Mouse (Mus musculus) spleen, adult 18-20 months (tissue): ENCODE data around the gene Tmem19.
A peak's percentile ranks its signal among the peaks of the same experiment; 100 is the strongest.

Experiments used
- DNase-seq, 2 experiments: peaks; one replicate each; pipeline ENCODE4 v3.0.0; 2022; ENCODE audit warnings: mixed read lengths in 2 of 2

Gene Tmem19

GRCm38 (mm10) chr10:115361840-115362622, at the start of gene Tmem19:
Gene Tmem19, minus strand, starts transcription at chr10:115362501.
- DNase-seq: peak; percentile 91 to 93

DNA sequence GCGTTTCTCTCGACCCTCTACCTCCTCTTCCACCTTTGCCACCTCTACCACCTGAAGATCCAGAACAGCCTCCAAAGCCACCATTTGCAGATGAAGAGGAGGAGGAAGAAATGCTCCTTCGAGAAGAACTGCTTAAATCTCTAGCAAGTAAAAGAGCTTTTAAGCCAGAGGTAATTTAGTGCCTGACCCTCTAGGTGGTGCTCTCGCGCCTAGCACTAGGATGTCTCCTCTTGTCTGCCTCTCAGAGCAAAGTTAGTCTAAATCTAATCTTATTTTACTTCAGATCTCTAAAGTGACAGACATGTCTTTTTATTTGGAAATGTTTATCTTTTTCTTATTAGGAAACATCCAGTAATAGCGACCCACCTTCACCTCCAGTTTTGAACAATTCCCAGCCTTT, 44.1 kb upstream of the Tmem19 start:
- peak; percentile 12 to 59 for DNase-seq

- no peak for DNase-seq
Measured at GRCm38 (mm10) chr10:115391896-115392295, 29.6 kb upstream of the Tmem19 start.

DNA sequence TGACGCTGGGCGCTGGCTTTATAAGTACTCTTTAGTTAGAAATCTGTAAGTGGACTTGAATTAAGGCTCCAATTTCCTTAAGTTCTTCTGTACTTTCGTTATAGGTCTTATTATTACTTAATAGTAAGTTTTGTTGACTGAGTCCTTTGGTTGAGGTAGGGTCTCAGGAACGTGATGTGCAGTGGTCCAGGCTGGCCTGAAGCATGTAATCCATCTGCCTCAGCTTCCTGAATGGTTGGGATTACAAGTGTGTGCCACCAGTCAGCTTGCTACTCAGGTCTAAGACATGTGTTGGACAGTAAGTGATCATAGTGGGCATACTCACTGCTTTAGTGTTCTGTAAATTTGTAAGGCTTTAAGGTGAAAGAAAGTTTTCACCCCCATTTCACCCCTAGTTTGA, 28.8 kb upstream of the Tmem19 start:
- no peak for DNase-seq

- no peak for DNase-seq
Measured at GRCm38 (mm10) chr10:115387891-115388290, 25.6 kb upstream of the Tmem19 start.

- peak; percentile 55 to 61 for DNase-seq
Measured at GRCm38 (mm10) chr10:115385018-115386002, 23.0 kb upstream of the Tmem19 start.

DNA sequence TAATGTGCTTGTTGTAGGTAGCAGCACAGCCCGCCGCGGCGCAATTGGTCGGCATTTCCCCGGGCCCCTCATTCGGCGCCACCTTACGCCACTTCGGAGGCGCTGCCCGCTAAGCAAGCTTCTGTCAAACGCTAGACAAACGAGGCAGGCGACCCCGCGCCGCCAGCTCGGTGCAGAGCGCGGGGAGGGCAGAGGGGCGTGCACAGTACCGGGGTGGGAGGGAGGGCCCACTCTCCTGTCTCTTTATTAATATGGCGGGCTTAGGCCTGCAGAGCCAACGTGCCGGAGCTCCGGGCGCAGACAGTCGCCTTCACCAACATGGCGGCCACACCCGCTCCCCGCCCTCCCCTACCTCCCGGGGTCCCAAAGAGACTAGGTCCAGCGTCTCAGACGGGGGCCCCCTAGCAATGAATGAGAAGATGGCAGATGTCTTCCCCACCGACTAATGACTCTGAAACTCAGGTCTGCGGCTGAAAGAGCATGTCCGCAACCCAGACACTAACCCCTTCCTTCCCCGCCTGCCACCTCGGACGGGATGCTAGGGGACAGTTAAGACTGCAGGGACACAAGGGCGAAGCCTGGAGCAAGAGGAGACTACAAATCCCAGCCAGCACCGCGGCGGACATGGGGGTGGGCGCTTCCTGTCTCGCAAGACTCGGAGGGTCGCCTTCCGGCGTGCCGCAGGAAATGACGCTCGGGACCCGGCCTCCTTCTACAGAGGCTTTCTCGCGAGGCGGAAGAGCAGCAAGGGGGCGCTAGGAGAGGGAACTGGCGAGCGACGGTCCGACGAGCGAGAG, 22.1 kb upstream of the Tmem19 start, which contains the start of the genes Thap2 and Zfc3h1:
Gene Thap2, minus strand, starts transcription at position 223 of the 797 bp plus-strand sequence.
Gene Zfc3h1, plus strand, starts transcription at position 739 of the 797 bp plus-strand sequence.
- peak; percentile 95 to 97 for DNase-seq

DNA sequence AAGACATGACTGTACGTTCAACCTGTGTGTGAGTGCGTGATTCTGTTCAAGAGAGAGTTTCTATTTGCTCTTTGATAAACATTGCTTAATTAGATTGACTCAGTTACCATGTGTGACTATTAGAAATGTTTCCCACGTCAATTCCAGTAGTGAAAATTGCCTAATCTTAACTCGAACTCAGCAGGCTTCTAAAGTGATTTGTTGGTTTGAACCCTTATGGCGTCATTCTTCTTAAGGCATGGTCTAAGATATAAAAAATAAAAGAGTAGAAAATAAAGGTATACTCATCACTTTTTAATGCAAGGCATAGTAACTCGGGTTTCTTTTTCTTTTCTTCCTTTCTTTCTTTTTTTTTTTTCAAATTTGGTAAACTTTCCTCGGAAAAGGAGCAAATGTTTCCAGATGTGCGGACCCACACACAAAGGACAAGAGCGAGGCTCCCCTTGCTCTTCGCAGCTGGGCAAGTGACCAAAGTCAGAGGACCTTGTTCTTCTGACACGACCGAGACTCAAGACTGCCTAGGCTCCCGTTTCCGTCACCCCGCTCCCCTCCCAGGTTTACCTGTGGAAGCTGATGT, 21.4 kb upstream of the Tmem19 start:
- DNase-seq: no peak

- no peak for DNase-seq
Measured at GRCm38 (mm10) chr10:115382846-115383643, 20.7 kb upstream of the Tmem19 start.

GRCm38 (mm10) chr10:115381506-115382084, 19.3 kb upstream of the Tmem19 start:
- DNase-seq: no peak

DNA sequence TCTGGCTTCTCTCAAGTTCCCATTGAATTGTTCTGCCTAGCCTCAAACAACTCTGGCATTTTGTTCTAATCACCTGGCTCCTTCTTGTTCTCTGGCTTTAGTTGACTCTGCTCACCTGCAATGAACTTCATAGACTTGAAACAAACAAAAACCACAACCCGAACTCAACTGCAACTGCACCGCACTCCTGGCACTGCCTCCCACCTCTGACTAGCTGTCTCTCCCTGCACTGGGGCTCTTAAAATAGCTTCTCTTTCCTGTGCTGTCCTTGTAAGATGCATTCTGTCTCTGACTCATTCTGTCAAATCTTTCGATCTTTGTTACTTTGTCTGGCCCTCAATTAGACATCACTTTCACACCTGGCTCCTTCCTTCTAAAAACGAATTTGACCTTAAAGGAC, 850 bp upstream of the Tmem19 start:
- DNase-seq: no peak

GRCm38 (mm10) chr10:115362623-115362964, 293 bp upstream of the Tmem19 start:
- no peak for DNase-seq

GRCm38 (mm10) chr10:115359066-115359465, 3.2 kb downstream of the Tmem19 start:
- DNase-seq: no peak

DNA sequence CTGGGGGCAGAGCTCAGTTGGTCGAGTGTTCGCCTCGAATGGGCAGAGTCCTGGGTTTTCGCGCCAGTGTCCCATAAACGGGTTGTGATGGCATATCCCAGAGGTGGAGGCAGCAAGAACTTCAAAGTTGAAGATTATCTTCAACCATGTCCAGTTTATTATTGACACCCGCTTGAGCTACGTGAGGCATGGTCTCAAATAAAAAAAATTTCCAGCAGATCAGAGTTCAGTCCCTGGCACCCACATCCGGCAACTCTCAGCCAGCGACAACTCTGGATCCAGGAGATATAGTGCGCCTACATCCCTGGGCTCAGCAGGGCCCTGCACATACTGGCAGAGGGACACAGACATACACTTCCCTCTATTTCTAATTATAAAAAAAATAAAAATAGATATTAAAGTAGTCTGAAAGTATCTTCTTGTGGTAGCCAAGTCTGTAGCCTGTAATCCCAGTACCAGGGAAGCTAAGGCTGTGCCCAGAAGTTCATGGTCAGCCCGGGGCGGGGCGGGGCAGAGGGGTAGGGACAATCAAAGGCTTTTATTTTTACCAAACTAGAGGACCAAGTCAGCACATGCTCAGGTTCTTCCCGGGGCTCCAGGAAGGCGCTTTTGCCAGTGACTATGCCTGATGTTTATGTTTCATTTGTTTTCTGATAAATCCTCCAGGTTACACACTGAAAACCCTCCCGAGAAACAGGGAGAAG, 3.9 kb downstream of the Tmem19 start:
- DNase-seq: no peak

GRCm38 (mm10) chr10:115356106-115356505, 6.2 kb downstream of the Tmem19 start:
- DNase-seq: no peak

- no peak for DNase-seq
Measured at GRCm38 (mm10) chr10:115355016-115355415, 7.3 kb downstream of the Tmem19 start.

DNA sequence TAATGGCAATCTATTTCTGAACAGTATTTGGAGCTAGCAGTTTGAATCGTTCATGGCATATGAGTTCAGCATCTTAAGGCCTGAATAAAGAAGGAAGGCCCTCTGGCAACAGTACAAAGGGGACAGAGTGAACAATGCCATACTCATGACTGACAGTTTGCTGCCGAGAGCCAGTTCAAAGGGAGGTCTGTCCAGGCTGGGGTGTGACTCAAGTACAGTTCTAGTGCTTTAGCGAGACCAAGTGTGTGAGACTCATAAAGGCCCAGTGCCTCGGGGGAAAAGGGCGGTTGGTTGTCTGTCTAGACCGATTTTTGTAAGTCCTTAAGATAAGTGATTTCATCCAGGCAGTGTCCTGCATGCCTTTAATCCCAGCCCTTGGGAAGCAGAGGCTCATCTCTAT, 7.7 kb downstream of the Tmem19 start:
- no peak for DNase-seq

DNA sequence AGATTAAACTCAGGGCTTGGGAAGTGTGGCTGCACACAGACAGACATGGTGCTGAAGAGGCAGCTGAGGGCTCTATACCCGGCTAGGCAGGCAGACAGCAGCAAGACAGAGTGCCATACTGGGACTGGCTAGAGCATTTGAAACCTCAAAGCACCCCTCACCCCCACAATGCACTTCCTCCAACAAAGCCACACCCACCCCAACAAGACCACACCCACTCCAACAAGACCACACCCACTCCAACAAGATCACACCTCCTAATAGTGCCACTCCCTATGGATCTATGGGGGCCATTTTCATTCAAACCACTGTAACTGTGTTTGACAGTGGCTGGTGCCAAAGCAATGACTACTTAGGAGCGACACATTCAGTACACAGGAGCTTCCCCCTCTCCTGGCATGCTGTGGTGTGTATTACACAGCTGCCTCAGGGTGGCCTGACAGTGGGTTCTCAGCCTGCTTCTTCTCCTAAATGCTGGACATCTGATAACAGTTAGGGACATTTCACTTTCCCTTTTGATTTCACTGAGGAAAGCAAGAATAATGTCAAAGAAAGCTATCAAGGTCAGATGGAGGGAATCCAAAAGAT, 11.4 kb downstream of the Tmem19 start:
- DNase-seq: no peak

DNA sequence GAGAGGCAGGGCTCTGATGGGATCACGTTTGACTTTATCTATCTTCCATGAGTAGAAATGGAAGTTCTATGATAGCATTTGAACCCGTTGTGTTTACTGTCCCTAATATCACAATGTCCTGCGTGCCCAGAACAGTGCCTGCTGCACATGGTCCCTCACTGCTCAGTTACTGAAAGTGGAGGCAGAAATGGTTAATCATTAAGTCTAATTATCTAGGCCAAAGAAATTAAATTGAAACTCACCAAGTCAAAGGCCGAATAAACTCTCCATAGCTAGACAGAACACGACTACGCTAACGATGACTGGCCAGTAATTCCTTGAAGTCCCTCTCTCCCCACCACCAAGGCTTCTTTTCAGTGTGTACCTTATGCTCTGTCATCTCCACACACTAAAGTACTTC, 12.8 kb downstream of the Tmem19 start:
- DNase-seq: no peak

DNA sequence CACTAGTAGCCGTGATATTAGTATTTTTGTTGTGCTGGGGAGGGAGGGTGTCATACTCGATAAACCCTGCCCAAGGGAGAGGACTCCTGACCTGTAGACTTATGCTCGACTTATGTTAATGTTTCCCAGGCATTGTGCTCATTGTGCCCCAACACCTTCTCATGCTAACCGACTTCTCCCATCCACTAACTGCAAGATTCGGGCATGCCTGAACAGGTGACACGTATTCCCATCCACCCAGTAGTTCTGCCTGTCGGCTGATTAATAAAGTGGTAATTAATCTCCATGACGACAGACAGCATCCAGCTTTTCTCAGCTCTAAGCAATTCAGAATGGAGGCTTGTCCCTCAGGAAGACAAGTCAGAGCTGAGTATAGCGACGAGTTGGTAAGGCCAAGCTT, 13.3 kb downstream of the Tmem19 start:
- no peak for DNase-seq
